Mouse (Mus musculus) ES-Bruce4 (cell line): ENCODE data around the gene Cacna1a.

Experiments used
- CTCF ChIP-seq: IDR thresholded peaks from one replicate; pipeline ENCODE4 v1.8.1; 2011; ENCODE audit warnings: low read depth, low read length
- POLR2A ChIP-seq: IDR thresholded peaks from one replicate; pipeline ENCODE4 v1.8.1; 2011; ENCODE audit warnings: low read length; ENCODE audit not compliant: insufficient read depth

DNA sequence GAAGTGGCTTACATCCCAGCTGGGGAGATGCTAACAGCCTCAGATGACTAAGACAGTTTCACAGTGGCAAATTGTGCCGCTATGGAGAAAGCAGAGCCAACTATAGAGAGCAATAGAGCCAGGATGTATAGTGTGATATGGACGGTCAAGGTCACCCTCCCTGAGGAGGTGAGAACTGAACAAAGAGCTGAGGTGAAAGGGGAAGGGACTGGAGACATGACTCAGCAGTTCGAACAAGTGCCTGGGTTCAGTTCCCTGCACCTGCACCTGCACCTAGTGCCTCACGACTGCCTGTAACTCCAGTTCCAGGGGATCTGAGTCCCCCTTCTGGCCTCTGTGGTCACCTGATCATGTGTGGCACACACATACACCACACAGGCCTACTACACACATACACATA, 241.9 kb downstream of the Cacna1a start:
- TF ChIP-seq CTCF (no peak), POLR2A (no peak)
